Mouse (Mus musculus): ENCODE measurements around the gene Zg16. TPM values are rescaled to one million over a fixed set of nuclear protein-coding genes. Genes with fewer than 3 reads are reported as not detected.

Gene Zg16
- total RNA-seq, 2 experiments from 2014 or later = not detected

- no peak for DNase-seq
Observed at GRCm38 (mm10) chr7:127003620-127004019, 83.5 kb downstream of the Zg16 start.

Small RNAs within 50 kb of the gene (microRNA-seq; reads per million reads assigned to microRNA genes)
- gene Gm44343 = 0 reads per million in 2 experiments

Other genes starting within 250 kb of the Zg16 start
- under 1 TPM; 0.14 to 0.68 TPM for gene Doc2a, start 239.9 kb downstream of the Zg16 start, total RNA-seq (2021)
- 10 to 100 TPM; 11.9 to 18.1 TPM for gene Hirip3, start 225.4 kb downstream of the Zg16 start, total RNA-seq (2021)
- gene Ino80e, start 225.0 kb downstream of the Zg16 start, total RNA-seq (2021) = 10 to 100 TPM; 18.6 to 23.6 TPM
- 10 to 100 TPM; 40.2 to 52.3 TPM for gene Taok2, start 202.6 kb downstream of the Zg16 start, total RNA-seq (2021)
- 10 to 100 TPM; 16.2 to 17.3 TPM for gene Tmem219, start 164.4 kb downstream of the Zg16 start, total RNA-seq (2021)
- 1 to 10 TPM; 3.7 to 5.0 TPM for gene Kctd13, start 158.4 kb downstream of the Zg16 start, total RNA-seq (2021)
- under 1 TPM in 1 of 2 experiments, not detected in 1; 0.35 TPM for gene Asphd1, start 137.7 kb downstream of the Zg16 start, total RNA-seq (2021)
- gene Sez6l2, start 136.8 kb downstream of the Zg16 start, total RNA-seq (2021) = 10 to 100 TPM in 1 of 2 experiments, 1 to 10 TPM in 1; 5.9 to 10.5 TPM
- 10 to 100 TPM; 38.3 to 39.9 TPM for gene Cdipt, start 111.4 kb downstream of the Zg16 start, total RNA-seq (2021)
- gene Cdiptos, start 111.2 kb downstream of the Zg16 start, total RNA-seq (2021) = under 1 TPM; 0.42 to 0.45 TPM
- gene Mvp, start 72.7 kb downstream of the Zg16 start, total RNA-seq (2021) = 10 to 100 TPM; 23.3 to 28.3 TPM
- gene Pagr1b, start 70.8 kb downstream of the Zg16 start, total RNA-seq (2021) = 1 to 10 TPM in 1 of 2 experiments, not detected in 1; 1.5 TPM
- 1 to 10 TPM; 2.5 to 8.2 TPM for gene Pagr1a, start 70.0 kb downstream of the Zg16 start, total RNA-seq (2021)
- gene Gm42742, start 66.2 kb downstream of the Zg16 start, total RNA-seq (2021) = 10 to 100 TPM; 17.5 to 23.1 TPM
- 1 to 10 TPM; 1.9 to 4.6 TPM for gene Prrt2, start 66.1 kb downstream of the Zg16 start, total RNA-seq (2021)
- 10 to 100 TPM; 75.6 to 92.8 TPM for gene Maz, start 60.3 kb downstream of the Zg16 start, total RNA-seq (2021)
- 10 to 100 TPM; 10.8 to 12.5 TPM for gene Kif22, start 44.9 kb downstream of the Zg16 start, total RNA-seq (2021)
- 1 to 10 TPM in 1 of 2 experiments, under 1 TPM in 1; 0.59 to 2.1 TPM for gene AI467606, start 4.0 kb upstream of the Zg16 start, total RNA-seq (2021)
- gene Qprt, start 34.9 kb upstream of the Zg16 start, total RNA-seq (2021) = 1 to 10 TPM; 1.9 to 2.3 TPM
- gene Spn, start 50.5 kb upstream of the Zg16 start, total RNA-seq (2021) = under 1 TPM; 0.16 to 0.86 TPM
- gene Cd2bp2, start 108.7 kb upstream of the Zg16 start, total RNA-seq (2021) = 10 to 100 TPM; 36.7 to 41.1 TPM
- gene Tbc1d10b, start 121.1 kb upstream of the Zg16 start, total RNA-seq (2021) = 10 to 100 TPM; 38.6 to 45.1 TPM
- gene Mylpf, start 121.6 kb upstream of the Zg16 start, total RNA-seq (2021) = over 10,000 TPM; 46,059 to 51,168 TPM
- gene Zfp553, start 145.7 kb upstream of the Zg16 start, total RNA-seq (2021) = 1 to 10 TPM; 5.5 to 7.3 TPM
- 1 to 10 TPM; 6.9 to 7.5 TPM for gene Sept1, start 145.8 kb upstream of the Zg16 start, total RNA-seq (2021)
- 10 to 100 TPM; 18.6 to 20.9 TPM for gene Zfp771, start 156.9 kb upstream of the Zg16 start, total RNA-seq (2021)
- gene Dctpp1, start 173.4 kb upstream of the Zg16 start, total RNA-seq (2021) = 10 to 100 TPM; 33.9 to 38.6 TPM
- 10 to 100 TPM; 19.5 to 20.5 TPM for gene Sephs2, start 186.7 kb upstream of the Zg16 start, total RNA-seq (2021)
- 1 to 10 TPM in 1 of 2 experiments, under 1 TPM in 1; 0.75 to 1.5 TPM for gene Itgal, start 208.9 kb upstream of the Zg16 start, total RNA-seq (2021)